Mouse (Mus musculus) skeletal muscle tissue, postnatal 0 days (tissue): Measurements from ENCODE around the gene Mavs. TPM values are rescaled to one million over a fixed set of nuclear protein-coding genes. Genes with fewer than 3 reads are reported as not detected.

Experiments used
- microRNA-seq, 2 experiments: library from miRNA; unstranded; fragments of <30 nt; microRNA quantifications; one replicate each; pipeline ENCODE4; 2016
- polyA plus RNA-seq: library from polyadenylated mRNA; unstranded; fragments of >200 nt; fragmentation: Nextera tagmentation; extraction: Ambion mirVana; gene quantifications from 2 replicates; pipeline ENCODE4 v1.2.1, GENCODE M21; 2015

Mavs gene
- polyA plus RNA-seq = 18.0 TPM in 2 replicates

GRCm38 (mm10) chr2:131233307-131234126, at the start of gene Mavs:
TSS of gene Mavs (plus strand) at chr2:131234063.

GRCm38 (mm10) chr2:131186771-131187601, 46.9 kb upstream of the Mavs start, which contains the start of the genes Cdc25b and Spef1:
TSS of gene Cdc25b (plus strand) at chr2:131186949.
TSS of gene Spef1 (minus strand) at chr2:131187282.

GRCm38 (mm10) chr2:131206778-131207177, 27.1 kb upstream of the Mavs start, which contains the start of gene Ap5s1:
TSS of gene Ap5s1 (plus strand) at chr2:131207078.

GRCm38 (mm10) chr2:131262213-131262672, 28.4 kb downstream of the Mavs start, which contains the start of gene Pank2:
TSS of gene Pank2 (plus strand) at chr2:131262495.

Small RNA genes lying within 50 kb of the gene (microRNA-seq; reads per million reads assigned to microRNA genes)
- 9.1 to 17.6 reads per million in 2 experiments for gene Mir103-2

Other genes with a start within 250 kb of the Mavs start
- 5.9 and 6.8 TPM in 2 replicates for gene Gfra4, start 191.0 kb upstream of the Mavs start, polyA plus RNA-seq
- gene Adam33, start 170.2 kb upstream of the Mavs start, polyA plus RNA-seq = 27.3 and 30.0 TPM in 2 replicates
- gene Siglec1, start 147.3 kb upstream of the Mavs start, polyA plus RNA-seq = 1.5 and 2.1 TPM in 2 replicates
- gene Hspa12b, start 106.8 kb upstream of the Mavs start, polyA plus RNA-seq = 6.5 and 7.7 TPM in 2 replicates
- not detected in 2 replicates for gene Gm11037, start 100.6 kb upstream of the Mavs start, polyA plus RNA-seq
- 20.5 and 21.1 TPM in 2 replicates for gene 1700037H04Rik, start 74.0 kb upstream of the Mavs start, polyA plus RNA-seq
- gene Cenpb, start 54.0 kb upstream of the Mavs start, polyA plus RNA-seq = 9.9 and 10.1 TPM in 2 replicates
- gene Cdc25b, start 47.1 kb upstream of the Mavs start, polyA plus RNA-seq = 14.7 and 16.5 TPM in 2 replicates
- gene Spef1, start 46.8 kb upstream of the Mavs start, polyA plus RNA-seq = 1.6 and 1.7 TPM in 2 replicates
- 32.2 and 35.1 TPM in 2 replicates for gene Ap5s1, start 27.0 kb upstream of the Mavs start, polyA plus RNA-seq
- gene Pank2, start 28.4 kb downstream of the Mavs start, polyA plus RNA-seq = 19.6 and 24.9 TPM in 2 replicates
- 1.6 and 2.1 TPM in 2 replicates for gene Rnf24, start 118.8 kb downstream of the Mavs start, polyA plus RNA-seq